In genomic region chr4:133337833-133338520, GRCm38 (mm10) we compare ENCODE assay signal across 8 mouse cellular contexts. TPM values are rescaled to one million over a fixed set of nuclear protein-coding genes. Genes with fewer than 3 reads are reported as not detected.
A peak's percentile ranks its signal among the peaks of the same experiment; 100 is the strongest.
DNase-seq lines count a peak whose midpoint lies in the region; ATAC-seq lines count a peak whose summit lies in the region.

No protein-coding gene starts in this region.

- peaks cover 7% of the 10 kb centered on the region for H3K4me1 ChIP-seq in heart, embryonic 15.5 days (replicated peaks)
- H3K4me1 ChIP-seq in forebrain, embryonic 14.5 days (ENCODE audit: control insufficient read depth, insufficient read depth, low read length) = peaks cover 11% of the 10 kb centered on the region
- H3K4me1 ChIP-seq in liver, embryonic 16.5 days (ENCODE audit: control insufficient read depth, low read depth, low read length) = peaks cover 16% of the 10 kb centered on the region

- H3K27me3 ChIP-seq in heart, embryonic 15.5 days = no peaks in the 10 kb centered on the region
- H3K27me3 ChIP-seq in forebrain, embryonic 14.5 days (replicated peaks; ENCODE audit: control insufficient read depth, insufficient read depth, low read length) = no peaks in the 10 kb centered on the region
- H3K27me3 ChIP-seq in liver, embryonic 16.5 days (ENCODE audit: control insufficient read depth, insufficient read depth, low read depth, low read length) = peaks cover 3% of the 10 kb centered on the region; the same call in 1 of the 2 replicates

- no peaks in the 10 kb centered on the region for H3K9me3 ChIP-seq in heart, embryonic 15.5 days (replicated peaks)
- H3K9me3 ChIP-seq in forebrain, embryonic 14.5 days (replicated peaks; ENCODE audit: control insufficient read depth, low read length) = no peaks in the 10 kb centered on the region
- no peaks in the 10 kb centered on the region for H3K9me3 ChIP-seq in liver, embryonic 16.5 days (replicated peaks; ENCODE audit: control insufficient read depth, low read length)

- peak overlapping the region; percentile 97 for H3K4me3 ChIP-seq in heart, embryonic 15.5 days
- H3K4me3 ChIP-seq in forebrain, embryonic 14.5 days (ENCODE audit: low read depth, low read length) = peak overlapping the region; percentile 89
- H3K4me3 ChIP-seq in liver, embryonic 16.5 days (ENCODE audit: low read depth, low read length) = peak overlapping the region; percentile 89

- H3K4me2 ChIP-seq in heart, embryonic 15.5 days = peak overlapping the region; percentile 88
- H3K4me2 ChIP-seq in forebrain, embryonic 14.5 days (ENCODE audit: low read length) = peak overlapping the region; percentile 70
- peak overlapping the region; percentile 91 for H3K4me2 ChIP-seq in liver, embryonic 16.5 days (ENCODE audit: low read depth, low read length)

- no peak for ATAC-seq in heart, embryonic 15.5 days (replicated peaks; ENCODE audit: insufficient number of reproducible peaks, insufficient read depth, low FRiP score, low read depth)
- no peak for ATAC-seq in forebrain, embryonic 14.5 days
- no peak for ATAC-seq in liver, embryonic 16.5 days (ENCODE audit: low read depth)

- no peaks in the 10 kb centered on the region for H3K36me3 ChIP-seq in heart, embryonic 15.5 days
- H3K36me3 ChIP-seq in forebrain, embryonic 14.5 days (ENCODE audit: control insufficient read depth, insufficient read depth, low read length) = no peaks in the 10 kb centered on the region
- no peaks in the 10 kb centered on the region for H3K36me3 ChIP-seq in liver, embryonic 16.5 days (ENCODE audit: control insufficient read depth, insufficient read depth)

- no peak for DNase-seq in heart, postnatal 25 days (ENCODE audit: low spot score)
- peak; percentile 2 for DNase-seq in ES-CJ7 (ENCODE audit: low read depth, low spot score)
- DNase-seq in forebrain, embryonic 14.5 days (ENCODE audit: low spot score) = peak; percentile 42
- DNase-seq in cerebellum, adult 11-12 months = no peak
- no peak for DNase-seq in left cerebral cortex, postnatal 10 days (ENCODE audit: extremely low spot score in 1 of 2, low spot score in 2 of 2)
- no peak for DNase-seq in urinary bladder, postnatal 14 days (ENCODE audit: low spot score)

- intact Hi-C loops in heart, postnatal 25 days (cut with DNase I) = no loop called here
- intact Hi-C loops in left cerebral cortex, postnatal 10 days (cut with DNase I) = no loop called here

- peak overlapping the region; percentile 84 for H3K27ac ChIP-seq in heart, embryonic 15.5 days
- no peak overlapping the region for H3K27ac ChIP-seq in forebrain, embryonic 14.5 days (ENCODE audit: low read depth, low read length)
- peak overlapping the region; percentile 85 for H3K27ac ChIP-seq in liver, embryonic 16.5 days (ENCODE audit: low read length)

- 12% methylated on average over 14 of the region's 14 CpGs for WGBS in heart, embryonic 15.5 days
- 13% methylated on average over 14 of the region's 14 CpGs for WGBS in forebrain, embryonic 14.5 days
- 5% methylated on average over 14 of the region's 14 CpGs for WGBS in liver, embryonic 16.5 days (ENCODE audit: insufficient replicate concordance)

- peak overlapping the region; percentile 91 for H3K9ac ChIP-seq in heart, embryonic 15.5 days
- H3K9ac ChIP-seq in forebrain, embryonic 14.5 days (ENCODE audit: low read length) = peak overlapping the region; percentile 94
- peak overlapping the region; percentile 94 for H3K9ac ChIP-seq in liver, embryonic 16.5 days (ENCODE audit: low read depth, low read length)

RNA-seq across cellular contexts. Expression of gene Wdtc1, which starts 15.3 kb away (rescaled TPM):
- 11.4 and 14.3 TPM in 2 replicates for polyA plus RNA-seq in heart, embryonic 15.5 days (2015; fragmentation: Nextera tagmentation; extraction: Ambion mirVana)
- total RNA-seq in heart, postnatal 25 days (2021) = 10 to 100 TPM; 81.2 to 82.7 TPM
- 17.5 and 18.9 TPM in 2 replicates for polyA plus RNA-seq in forebrain, embryonic 14.5 days (2014; fragmentation: Nextera tagmentation; extraction: Ambion mirVana)
- 6.2 and 8.1 TPM in 2 replicates for polyA plus RNA-seq in liver, embryonic 16.5 days (2015; fragmentation: Nextera tagmentation; extraction: Ambion mirVana)
- total RNA-seq in left cerebral cortex, postnatal 10 days (2021) = 10 to 100 TPM; 48.7 to 49.0 TPM

RNA-seq across cellular contexts. Expression of gene Slc9a1, which starts 31.5 kb away (rescaled TPM):
- 6.6 and 8.2 TPM in 2 replicates for polyA plus RNA-seq in heart, embryonic 15.5 days (2015; fragmentation: Nextera tagmentation; extraction: Ambion mirVana)
- 10 to 100 TPM; 16.3 to 20.0 TPM for total RNA-seq in heart, postnatal 25 days (2021)
- polyA plus RNA-seq in forebrain, embryonic 14.5 days (2014; fragmentation: Nextera tagmentation; extraction: Ambion mirVana) = 4.4 and 7.3 TPM in 2 replicates
- polyA plus RNA-seq in liver, embryonic 16.5 days (2015; fragmentation: Nextera tagmentation; extraction: Ambion mirVana) = 2.9 and 3.3 TPM in 2 replicates
- 10 to 100 TPM; 37.3 to 40.9 TPM for total RNA-seq in left cerebral cortex, postnatal 10 days (2021)

Comparison
In these comparisons a context has a peak if more than half of its experiments do, and no peak if none do; other contexts are left out.
1. DNase-seq: peak in ES-CJ7 (single experiment) and forebrain, embryonic 14.5 days (single experiment); none in heart, postnatal 25 days (single experiment), cerebellum, adult 11-12 months (single experiment), left cerebral cortex, postnatal 10 days (0 of 2) and urinary bladder, postnatal 14 days (single experiment).
2. Peak in every context shown above with its lines, with median percentiles within 50 percentile points of each other: H3K4me2 ChIP-seq, H3K4me3 ChIP-seq and H3K9ac ChIP-seq.